ENCODE assay signal across 8 mouse cellular contexts in genomic region chr4:149144459-149144858, GRCm38 (mm10). TPM values are rescaled to one million over a fixed set of nuclear protein-coding genes. Genes with fewer than 3 reads are reported as not detected.
DNase-seq lines count a peak whose midpoint lies in the region; ATAC-seq and TF ChIP-seq lines count a peak whose summit lies in the region.

No protein-coding gene starts in this region.

- intact Hi-C loops in gastrocnemius, adult 2 months (cut with DNase I) = loop anchor here (1.0 to 10.0 kb wide), 3 partner anchors 38 to 470 kb away; no protein-coding TSS in a partner anchor

- no peak; the same call in 1 of the 2 replicates for TF ChIP-seq CTCF in gastrocnemius, adult 2 months (IDR thresholded peaks at IDR 0.05)

- peak; percentile 82 for ATAC-seq in megakaryocyte, adult 5-6 weeks (ENCODE audit: poor library complexity, severe bottlenecking)

- no peak overlapping the region for H3K4me3 ChIP-seq in gastrocnemius, adult 2 months

- H3K27ac ChIP-seq in gastrocnemius, adult 2 months = no peak overlapping the region

- peak; percentile 85 for DNase-seq in ZHBTc4 (ENCODE audit: low read depth, low spot score)
- peak; percentile 76 to 85 for DNase-seq in cerebellum, postnatal 36 days
- DNase-seq in gastrocnemius, adult 2 months = peak; percentile 82
- peak; percentile 74 for DNase-seq in hindlimb bud, embryonic 11.5 days (ENCODE audit: extremely low spot score, low read depth, low spot score)
- DNase-seq in left cerebral cortex, adult 18-20 months (ENCODE audit: low spot score in 2 of 2) = peak; percentile 83
- DNase-seq in right cerebral cortex, adult 2 months (ENCODE audit: low spot score in 2 of 2) = peak; percentile 87 to 89
- DNase-seq in urinary bladder, postnatal 14 days (ENCODE audit: low spot score) = peak; percentile 83

RNA-seq across cellular contexts. Expression of gene Cenps, which starts 7.0 kb away (rescaled TPM):
- 1 to 10 TPM; 6.5 to 7.0 TPM for total RNA-seq in gastrocnemius, adult 2 months (2021)
- total RNA-seq in left cerebral cortex, adult 18-20 months (2021) = 10 to 100 TPM; 26.4 to 31.4 TPM
- 13.0 and 15.8 TPM in 2 replicates for total RNA-seq in megakaryocyte, adult 5-6 weeks (2015)
- total RNA-seq in megakaryocyte, adult 5-6 weeks (2017) = 7.7 and 18.6 TPM in 2 replicates

RNA-seq across cellular contexts. Expression of gene Cort, which starts 17.9 kb away (rescaled TPM):
- total RNA-seq in gastrocnemius, adult 2 months (2021) = under 1 TPM; 0.36 to 0.51 TPM
- total RNA-seq in left cerebral cortex, adult 18-20 months (2021) = 10 to 100 TPM in 1 of 2 experiments, 1 to 10 TPM in 1; 8.2 to 16.5 TPM
- not detected in 2 replicates for total RNA-seq in megakaryocyte, adult 5-6 weeks (2015)
- total RNA-seq in megakaryocyte, adult 5-6 weeks (2017) = 0.51 TPM in 1 of 2 replicates, not detected in the other

RNA-seq across cellular contexts. Expression of gene Pgd, which starts 22.1 kb away (rescaled TPM):
- 10 to 100 TPM; 14.4 to 19.1 TPM for total RNA-seq in gastrocnemius, adult 2 months (2021)
- 10 to 100 TPM; 33.1 to 37.7 TPM for total RNA-seq in left cerebral cortex, adult 18-20 months (2021)
- total RNA-seq in megakaryocyte, adult 5-6 weeks (2015) = 163 and 175 TPM in 2 replicates
- 146 and 161 TPM in 2 replicates for total RNA-seq in megakaryocyte, adult 5-6 weeks (2017)

RNA-seq across cellular contexts. Expression of gene Dffa, which starts 40.5 kb away (rescaled TPM):
- 10 to 100 TPM; 60.4 to 90.0 TPM for total RNA-seq in gastrocnemius, adult 2 months (2021)
- total RNA-seq in left cerebral cortex, adult 18-20 months (2021) = 10 to 100 TPM; 58.9 to 62.9 TPM
- 11.5 and 14.6 TPM in 2 replicates for total RNA-seq in megakaryocyte, adult 5-6 weeks (2015)
- total RNA-seq in megakaryocyte, adult 5-6 weeks (2017) = 14.8 and 16.7 TPM in 2 replicates

RNA-seq across cellular contexts. Expression of gene Pex14, which starts 44.8 kb away (rescaled TPM):
- total RNA-seq in gastrocnemius, adult 2 months (2021) = 10 to 100 TPM; 21.6 to 24.3 TPM
- total RNA-seq in left cerebral cortex, adult 18-20 months (2021) = 10 to 100 TPM; 52.1 to 55.0 TPM
- 7.7 and 7.8 TPM in 2 replicates for total RNA-seq in megakaryocyte, adult 5-6 weeks (2015)
- 10.7 and 12.3 TPM in 2 replicates for total RNA-seq in megakaryocyte, adult 5-6 weeks (2017)

Comparison
In these comparisons a context has a peak if more than half of its experiments do, and no peak if none do; other contexts are left out.
1. RNA of gene Cort, which starts 17.9 kb away (total RNA-seq): 8.2 to 16.5 TPM in left cerebral cortex, adult 18-20 months; 0.51 TPM in megakaryocyte, adult 5-6 weeks and 0.36 to 0.51 TPM in gastrocnemius, adult 2 months; every median in the first group is over 4 times any median in the second.
2. Peak in every context shown above with its lines, with median percentiles within 50 percentile points of each other: DNase-seq.